Mouse (Mus musculus) E14TG2a.4 (cell line): ENCODE measurements at regions not wholly inside any gene's neighbourhood (a gene's known extent, or its start where the extent isn't known, plus 50 kb on each side); places are given as distances from the start of the nearest gene placed in this dataset.

Source experiments
- H3K27me3 ChIP-seq: 2 replicates; pipeline ENCODE4 v1.6.1; 2014; ENCODE audit warnings: low read length, control low read depth; ENCODE audit not compliant: insufficient read depth
- H3K36me3 ChIP-seq: 2 replicates; pipeline ENCODE4 v1.6.1; 2014; ENCODE audit warnings: low read length, control low read depth; ENCODE audit not compliant: insufficient read depth
- H3K4me1 ChIP-seq: replicated peaks from 2 replicates; pipeline ENCODE4 v1.6.1; 2014; ENCODE audit warnings: low read depth, low read length, control low read depth
- H3K4me3 ChIP-seq: replicated peaks from 2 replicates; pipeline ENCODE4 v1.5.1; 2014; ENCODE audit warnings: mild to moderate bottlenecking, low read length
- H3K9me3 ChIP-seq: 2 replicates; pipeline ENCODE4 v1.6.1; 2014; ENCODE audit warnings: low read length, control low read depth
- CTCF ChIP-seq: conservative IDR thresholded peaks from 2 replicates; pipeline ENCODE4 v1.5.1; 2014; ENCODE audit warnings: low read length
- NANOG ChIP-seq: IDR thresholded peaks from 2 replicates; pipeline ENCODE4 v1.6.1; 2014; ENCODE audit warnings: borderline replicate concordance, low read length, mixed read lengths
- POU5F1 ChIP-seq: IDR thresholded peaks from 2 replicates; pipeline ENCODE4 v1.6.1; 2014; ENCODE audit warnings: low read length, borderline replicate concordance

DNA sequence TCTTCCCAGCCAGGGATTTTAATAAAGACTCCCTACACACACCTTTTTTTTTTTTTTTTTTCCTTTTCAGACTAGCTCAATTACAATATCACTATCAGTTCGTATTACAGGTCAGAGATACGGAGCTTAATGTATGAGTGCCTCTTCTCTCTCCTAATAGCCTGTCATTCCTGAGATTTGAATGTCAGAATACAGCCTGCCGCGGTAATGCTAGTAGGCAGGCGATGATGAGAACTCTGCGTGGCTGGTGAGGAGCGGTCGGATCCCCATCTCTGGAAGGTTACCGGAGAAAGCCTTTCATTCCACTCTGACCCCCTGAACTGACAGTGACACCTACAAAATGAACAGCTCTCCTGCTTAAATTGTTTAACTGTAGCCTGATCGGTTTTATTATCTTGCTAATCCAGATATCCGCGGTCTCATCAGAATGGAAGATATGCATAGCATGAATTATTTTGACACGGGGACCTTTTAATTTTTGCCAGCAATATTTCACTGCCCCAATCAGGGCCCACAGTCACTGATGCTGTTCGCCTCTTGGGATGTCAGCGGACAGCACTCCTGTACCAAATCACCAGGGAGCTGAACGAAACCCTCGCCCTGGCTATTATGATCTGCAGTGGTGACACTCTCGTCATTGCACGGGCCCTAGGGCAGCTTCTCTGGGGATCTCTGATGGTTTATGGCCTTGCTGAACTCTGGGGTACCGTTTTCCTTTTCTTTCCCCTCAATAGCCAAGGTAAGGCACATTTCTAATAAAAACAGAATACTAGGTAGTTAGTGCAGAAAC is 690.9 kb downstream of the 1700064H15Rik start:
- H3K9me3 ChIP-seq = no peaks in the 10 kb centered on the region
- no peak overlapping the region for H3K4me3 ChIP-seq
- no peaks in the 10 kb centered on the region for H3K27me3 ChIP-seq
- no peaks in the 10 kb centered on the region for H3K4me1 ChIP-seq
- no peak for TF ChIP-seq CTCF
- no peak for TF ChIP-seq POU5F1
- no peak for TF ChIP-seq NANOG
- no peaks in the 10 kb centered on the region for H3K36me3 ChIP-seq

DNA sequence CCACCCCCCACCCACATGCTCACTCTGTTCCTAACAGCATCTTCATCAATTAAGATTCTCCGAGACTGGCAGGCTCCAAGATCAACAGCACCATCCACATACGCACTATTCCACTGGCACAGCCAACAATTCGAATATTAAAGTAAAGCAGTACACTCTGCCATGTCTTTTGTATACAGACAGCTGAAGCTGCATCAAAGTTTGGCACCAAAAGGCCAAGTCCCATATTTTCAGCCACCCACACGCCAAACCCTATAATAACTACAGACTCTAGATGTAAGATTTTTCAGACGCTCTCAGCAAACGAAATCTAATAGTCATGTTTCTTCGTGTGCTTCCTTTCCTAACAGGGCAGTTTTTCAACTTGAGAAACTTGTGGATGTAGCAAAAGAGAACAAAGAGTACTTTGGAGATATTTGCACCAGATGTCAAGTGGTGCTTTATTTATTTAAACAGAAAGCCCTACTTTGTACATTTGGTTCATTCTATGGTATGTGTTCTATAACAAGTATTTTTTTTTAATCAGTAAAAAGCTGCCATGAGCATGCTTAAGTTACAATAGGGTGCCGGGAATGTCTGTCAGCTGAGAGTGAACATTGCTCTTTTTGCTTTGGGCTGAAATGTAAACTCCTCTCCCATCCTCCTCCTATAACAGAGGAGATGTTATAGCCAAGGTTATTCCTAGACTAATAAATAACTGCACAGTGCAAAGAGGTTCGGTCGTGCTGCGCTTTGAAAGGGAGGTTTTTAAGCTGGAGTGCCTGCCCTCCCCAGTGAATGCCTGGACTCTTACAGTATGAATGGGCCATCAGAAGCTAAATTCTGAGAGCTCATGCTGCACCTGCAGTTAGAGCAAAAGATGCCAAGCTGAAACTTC is 686.9 kb downstream of the 1700064H15Rik start:
- H3K4me3 ChIP-seq = no peak overlapping the region
- no peaks in the 10 kb centered on the region for H3K4me1 ChIP-seq
- no peaks in the 10 kb centered on the region for H3K9me3 ChIP-seq
- no peaks in the 10 kb centered on the region for H3K27me3 ChIP-seq
- no peaks in the 10 kb centered on the region for H3K36me3 ChIP-seq
- no peak for TF ChIP-seq CTCF
- no peak for TF ChIP-seq POU5F1
- TF ChIP-seq NANOG = no peak

- no peaks in the 10 kb centered on the region for H3K27me3 ChIP-seq
- no peaks in the 10 kb centered on the region for H3K36me3 ChIP-seq
- TF ChIP-seq NANOG (no peak), POU5F1 (no peak), CTCF (no peak)
- no peak overlapping the region for H3K4me3 ChIP-seq
- no peaks in the 10 kb centered on the region for H3K9me3 ChIP-seq
- 0 out of 2 replicates have a peak, but pooled peaks cover 3% of the 10 kb centered on the region for H3K4me1 ChIP-seq
These were observed 668.1 kb downstream of the 1700064H15Rik start for GRCm38 (mm10) chr3:18960341-18960740.

DNA sequence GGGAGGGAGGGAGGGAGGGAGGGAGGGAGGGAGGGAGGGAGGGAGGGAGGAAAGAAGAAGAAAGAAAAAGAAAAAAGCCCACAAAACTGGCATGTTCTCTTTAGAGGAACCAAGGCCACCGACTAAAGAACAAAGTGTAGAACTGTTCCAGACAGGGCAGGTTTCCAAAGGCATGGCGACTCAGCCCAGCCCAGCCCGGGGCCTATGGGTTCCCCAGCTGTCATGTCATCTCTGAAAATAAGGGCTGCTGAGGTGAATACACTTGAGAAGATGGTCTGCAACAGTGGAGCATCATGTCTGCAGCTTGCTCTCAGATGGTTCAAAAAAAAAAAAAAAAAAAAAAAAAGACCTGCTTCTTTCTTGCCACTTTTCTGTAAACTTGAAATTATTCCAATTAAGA is 639.8 kb downstream of the 1700064H15Rik start:
- Histone ChIP-seq H3K4me3 (no peak overlapping the region), H3K36me3 (no peaks in the 10 kb centered on the region), H3K4me1 (no peaks in the 10 kb centered on the region), H3K27me3 (no peaks in the 10 kb centered on the region), H3K9me3 (no peaks in the 10 kb centered on the region)
- TF ChIP-seq POU5F1 (no peak), NANOG (no peak), CTCF (no peak)

- Histone ChIP-seq H3K9me3 (no peaks in the 10 kb centered on the region), H3K36me3 (no peaks in the 10 kb centered on the region), H3K27me3 (no peaks in the 10 kb centered on the region), H3K4me1 (no peaks in the 10 kb centered on the region), H3K4me3 (no peak overlapping the region)
- TF ChIP-seq CTCF (no peak), NANOG (no peak), POU5F1 (no peak)
These were observed 638.8 kb downstream of the 1700064H15Rik start for GRCm38 (mm10) chr3:18989577-18990240.

GRCm38 (mm10) chr3:19000179-19000578 is 628.3 kb downstream of the 1700064H15Rik start:
- no peaks in the 10 kb centered on the region for H3K27me3 ChIP-seq
- H3K4me3 ChIP-seq = no peak overlapping the region
- no peaks in the 10 kb centered on the region for H3K4me1 ChIP-seq
- H3K36me3 ChIP-seq = no peaks in the 10 kb centered on the region
- H3K9me3 ChIP-seq = no peaks in the 10 kb centered on the region
- no peak for TF ChIP-seq NANOG
- TF ChIP-seq CTCF = no peak
- no peak for TF ChIP-seq POU5F1

DNA sequence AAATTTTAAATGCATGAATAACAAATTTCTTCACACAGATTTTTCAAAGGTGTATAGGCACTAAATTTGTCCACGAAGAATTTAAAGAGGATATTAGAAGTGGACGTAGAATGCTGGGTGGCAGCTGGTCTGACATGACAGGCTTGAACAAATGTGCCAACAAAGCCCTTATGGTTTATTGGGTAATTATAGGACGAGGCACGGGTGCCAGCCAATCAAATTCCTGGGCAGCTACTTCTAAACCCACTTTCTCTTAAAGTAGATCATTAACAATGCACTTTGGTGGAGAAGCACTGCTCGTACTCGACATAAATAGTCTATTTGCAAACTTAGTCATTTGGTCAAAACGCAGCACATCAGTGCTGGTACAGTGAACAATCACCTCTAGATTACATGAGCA is 626.4 kb downstream of the 1700064H15Rik start:
- no peaks in the 10 kb centered on the region for H3K36me3 ChIP-seq
- H3K27me3 ChIP-seq = no peaks in the 10 kb centered on the region
- H3K4me1 ChIP-seq = no peaks in the 10 kb centered on the region
- no peak overlapping the region for H3K4me3 ChIP-seq
- TF ChIP-seq CTCF (no peak), POU5F1 (no peak), NANOG (no peak)
- no peaks in the 10 kb centered on the region for H3K9me3 ChIP-seq

DNA sequence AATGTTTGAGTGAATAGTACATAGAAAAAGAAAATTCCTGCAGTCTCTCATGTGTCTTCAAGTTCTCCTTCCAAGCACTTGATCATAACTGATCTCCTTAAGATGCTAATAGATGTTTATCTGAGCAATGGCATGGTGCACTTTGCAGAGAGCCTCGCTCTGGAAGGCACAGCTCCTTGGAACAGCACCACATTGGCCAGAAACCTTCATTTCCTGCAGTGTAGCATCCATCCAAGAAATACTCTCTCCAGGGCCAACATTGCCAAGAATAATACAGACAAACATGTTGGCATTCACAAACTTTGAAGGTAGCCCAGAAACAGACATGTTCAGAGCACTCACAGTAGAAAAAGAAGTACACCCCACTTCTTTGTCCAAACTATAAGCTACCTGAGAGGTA is 623.7 kb downstream of the 1700064H15Rik start:
- no peaks in the 10 kb centered on the region for H3K27me3 ChIP-seq
- no peaks in the 10 kb centered on the region for H3K4me1 ChIP-seq
- no peaks in the 10 kb centered on the region for H3K9me3 ChIP-seq
- no peak overlapping the region for H3K4me3 ChIP-seq
- no peaks in the 10 kb centered on the region for H3K36me3 ChIP-seq
- TF ChIP-seq POU5F1 = no peak
- TF ChIP-seq NANOG = no peak
- no peak for TF ChIP-seq CTCF
